Mouse (Mus musculus) heart, embryonic 16.5 days (tissue): ENCODE measurements at regions not wholly inside any gene's neighbourhood (a gene's known extent, or its start where the extent isn't known, plus 50 kb on each side); places are given as distances from the start of the nearest gene placed in this dataset.

ENCODE experiments used
- ATAC-seq: fragments of 200-750 bp; cut with Nextera tagmentation; replicated peaks from 2 replicates; pipeline ENCODE4 v1.8.0; 2017; ENCODE audit warnings: moderate number of reproducible peaks; ENCODE audit not compliant: insufficient read depth, low FRiP score; ENCODE audit errors: extremely low read depth
- H3K27ac ChIP-seq: fragments of 300-500 bp; sonication (generic); 2 replicates; pipeline ENCODE4 v1.5.1; 2014; ENCODE audit warnings: mild to moderate bottlenecking, low read length, control low read depth, moderate library complexity
- H3K27me3 ChIP-seq: fragments of 300-500 bp; sonication (generic); 2 replicates; pipeline ENCODE4 v1.6.1; 2014; ENCODE audit warnings: low read length, mixed read lengths; ENCODE audit not compliant: control insufficient read depth, insufficient read depth
- H3K36me3 ChIP-seq: fragments of 300-500 bp; sonication (generic); 2 replicates; pipeline ENCODE4 v1.6.1; 2014; ENCODE audit not compliant: control insufficient read depth, insufficient read depth
- H3K4me1 ChIP-seq: fragments of 300-500 bp; sonication (generic); 2 replicates; pipeline ENCODE4 v1.6.1; 2014; ENCODE audit warnings: low read length, mixed read lengths; ENCODE audit not compliant: control insufficient read depth, insufficient read depth
- H3K4me2 ChIP-seq: fragments of 300-500 bp; sonication (generic); 2 replicates; pipeline ENCODE4 v1.6.1; 2014; ENCODE audit warnings: low read depth, mild to moderate bottlenecking, control low read depth, low read length
- H3K4me3 ChIP-seq: fragments of 300-500 bp; sonication (generic); 2 replicates; pipeline ENCODE4 v1.5.1; 2014; ENCODE audit warnings: mild to moderate bottlenecking, control low read depth, low read length
- H3K9ac ChIP-seq: fragments of 300-500 bp; sonication (generic); 2 replicates; pipeline ENCODE4 v1.6.1; 2014; ENCODE audit warnings: low read length, control low read depth
- H3K9me3 ChIP-seq: fragments of 300-500 bp; sonication (generic); replicated peaks from 2 replicates; pipeline ENCODE4 v1.6.1; 2016; ENCODE audit warnings: low read length; ENCODE audit not compliant: control insufficient read depth
- WGBS: fragments of 180-500 bp; shearing (Covaris S2); extraction: QIAGEN DNeasy Blood & Tissue Kit; methylation state at CpG from one replicate; pipeline ENCODE4 v1.1.7; 2014; 5-methylcytosine and 5-hydroxymethylcytosine counted together

DNA sequence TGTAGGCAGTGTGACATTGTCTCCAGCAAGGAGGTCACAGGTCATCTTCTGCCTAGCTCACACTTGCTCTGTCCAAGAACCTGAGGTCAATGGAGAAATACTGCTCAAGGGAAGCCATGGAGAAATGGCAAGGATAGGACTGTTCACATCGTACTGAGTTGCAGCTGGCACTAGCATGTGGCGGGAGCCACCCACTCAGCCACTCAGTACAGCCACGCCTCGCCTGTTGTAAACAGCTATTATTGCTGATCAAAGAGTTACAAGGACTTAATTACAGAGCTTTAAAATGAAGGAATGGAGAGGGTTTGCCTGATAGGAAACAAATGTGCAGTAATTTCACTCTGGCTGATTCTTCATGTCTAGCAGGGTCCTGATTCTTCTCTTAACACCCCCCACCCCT, 64.8 kb downstream of the Dll1 start:
- H3K36me3 ChIP-seq = no peaks in the 10 kb centered on the region
- H3K4me3 ChIP-seq = no peak overlapping the region
- H3K9me3 ChIP-seq = no peaks in the 10 kb centered on the region
- 74% methylated on average over 4 of the region's 4 CpGs for WGBS
- no peak overlapping the region for H3K4me2 ChIP-seq
- no peaks in the 10 kb centered on the region for H3K27me3 ChIP-seq
- no peak overlapping the region for H3K27ac ChIP-seq
- no peaks in the 10 kb centered on the region for H3K4me1 ChIP-seq
- ATAC-seq = no peak
- H3K9ac ChIP-seq = no peak overlapping the region

DNA sequence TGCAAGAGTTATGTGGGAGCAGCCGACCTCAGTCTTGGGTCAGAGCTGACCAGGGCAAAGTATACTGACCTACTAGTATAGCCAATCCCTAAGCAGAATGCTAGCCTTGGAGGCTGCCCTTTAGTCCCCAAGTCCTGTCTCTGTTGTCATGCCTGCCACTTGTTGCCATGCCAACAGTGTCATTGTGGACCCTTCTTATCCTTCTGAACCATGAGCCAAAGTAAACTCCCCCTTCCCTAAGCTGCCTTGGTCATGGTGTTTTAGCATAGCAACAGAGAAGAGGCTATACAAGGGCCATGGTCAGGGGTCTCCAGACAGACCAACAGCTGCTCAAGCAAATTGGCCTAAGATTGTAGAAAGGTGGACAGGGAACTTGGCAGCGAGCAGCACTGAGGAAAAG, 66.2 kb downstream of the Dll1 start:
- Histone ChIP-seq H3K36me3 (no peaks in the 10 kb centered on the region), H3K9ac (no peak overlapping the region), H3K27ac (no peak overlapping the region), H3K9me3 (no peaks in the 10 kb centered on the region), H3K4me2 (no peak overlapping the region), H3K4me1 (no peaks in the 10 kb centered on the region), H3K4me3 (no peak overlapping the region), H3K27me3 (no peaks in the 10 kb centered on the region)
- ATAC-seq = no peak
- 67% methylated on average over 2 of the region's 2 CpGs for WGBS

DNA sequence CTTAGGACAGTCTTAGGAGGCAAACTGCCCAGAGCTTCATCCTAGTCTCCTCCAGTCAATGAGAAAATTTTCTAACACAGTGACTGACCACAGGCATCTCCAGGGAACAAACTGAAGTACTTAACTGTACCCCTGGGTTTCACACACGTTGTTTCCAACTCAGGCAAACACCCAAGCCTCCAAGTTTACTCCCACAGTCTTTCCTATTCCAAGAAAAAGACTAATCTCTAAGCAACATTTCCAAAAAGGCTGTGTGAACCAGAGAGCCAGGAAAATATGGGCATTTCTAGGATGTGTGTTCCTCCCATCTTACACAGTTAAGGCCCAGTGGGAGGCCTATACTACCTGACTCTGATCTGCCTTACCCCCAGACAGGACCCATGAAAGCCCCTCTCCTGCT, 74.6 kb downstream of the Dll1 start:
- H3K27ac ChIP-seq = no peak overlapping the region
- H3K36me3 ChIP-seq = no peaks in the 10 kb centered on the region
- no peaks in the 10 kb centered on the region for H3K9me3 ChIP-seq
- H3K4me2 ChIP-seq = no peak overlapping the region
- no peak overlapping the region for H3K9ac ChIP-seq
- no peaks in the 10 kb centered on the region for H3K4me1 ChIP-seq
- H3K4me3 ChIP-seq = no peak overlapping the region
- no peaks in the 10 kb centered on the region for H3K27me3 ChIP-seq
- 31% methylated on average over 1 of the region's 1 CpGs for WGBS
- no peak for ATAC-seq

DNA sequence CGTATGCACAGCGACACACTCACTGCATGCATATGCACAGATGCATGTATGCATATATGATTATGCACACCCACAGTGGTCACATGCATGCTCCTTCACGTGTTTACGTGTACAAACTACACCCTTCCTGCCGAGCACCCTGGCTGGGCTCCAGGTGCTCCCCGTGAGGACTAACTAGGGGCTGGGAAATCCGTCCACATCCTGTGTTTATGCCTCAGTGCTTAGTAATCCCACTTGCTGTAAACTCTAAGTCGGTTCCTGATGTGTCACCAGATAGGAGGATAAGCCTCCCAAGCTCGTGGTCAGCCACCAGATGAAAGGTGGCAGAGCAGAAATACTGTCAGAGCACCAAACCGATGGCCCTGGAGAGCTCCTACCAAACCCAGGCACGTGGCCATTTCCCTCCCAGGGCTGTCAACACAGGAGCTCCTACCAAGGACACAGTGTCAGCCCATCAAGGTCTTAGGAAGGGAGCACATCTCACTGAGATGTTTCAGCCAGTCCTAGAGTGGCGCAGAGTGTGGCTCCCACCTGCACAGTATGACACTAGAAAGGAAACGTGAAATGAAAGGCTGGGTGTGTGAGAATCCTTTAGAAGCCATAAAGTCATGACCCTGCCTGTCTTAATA, 76.8 kb downstream of the Dll1 start:
- H3K4me3 ChIP-seq = no peak overlapping the region
- H3K27me3 ChIP-seq = no peaks in the 10 kb centered on the region
- H3K9me3 ChIP-seq = no peaks in the 10 kb centered on the region
- no peaks in the 10 kb centered on the region for H3K36me3 ChIP-seq
- H3K27ac ChIP-seq = no peak overlapping the region
- H3K4me2 ChIP-seq = no peak overlapping the region
- 55% methylated on average over 13 of the region's 13 CpGs for WGBS
- no peaks in the 10 kb centered on the region for H3K4me1 ChIP-seq
- ATAC-seq = no peak
- no peak overlapping the region for H3K9ac ChIP-seq

DNA sequence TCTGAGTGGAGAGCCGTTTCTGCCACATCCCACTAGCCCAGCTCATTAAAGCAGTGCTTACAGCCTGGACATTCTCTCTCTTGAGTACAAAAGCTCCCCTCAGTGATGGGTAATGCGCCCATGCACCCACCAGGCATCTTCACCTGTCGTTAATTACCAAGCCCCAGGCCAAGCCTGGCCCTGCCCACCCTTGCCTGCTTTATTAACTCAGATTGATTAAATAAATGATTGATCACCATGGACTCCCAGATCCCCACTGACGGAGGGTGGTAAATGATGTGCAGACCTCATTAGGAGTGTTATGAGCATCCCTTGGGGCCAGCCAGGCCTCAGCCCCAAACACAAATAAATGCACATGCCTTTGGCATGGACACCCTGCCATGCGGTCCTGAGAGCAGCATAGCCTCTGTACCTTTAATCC, 82.5 kb downstream of the Dll1 start:
- 69% methylated on average over 5 of the region's 5 CpGs for WGBS
- H3K9me3 ChIP-seq = no peaks in the 10 kb centered on the region
- no peak overlapping the region for H3K4me2 ChIP-seq
- no peak overlapping the region for H3K27ac ChIP-seq
- H3K4me3 ChIP-seq = no peak overlapping the region
- no peak overlapping the region for H3K9ac ChIP-seq
- H3K4me1 ChIP-seq = peaks cover 13% of the 10 kb centered on the region; the same call in 1 of the 2 replicates
- H3K36me3 ChIP-seq = no peaks in the 10 kb centered on the region
- ATAC-seq = no peak
- no peaks in the 10 kb centered on the region for H3K27me3 ChIP-seq

- no peak overlapping the region for H3K4me2 ChIP-seq
- H3K4me1 ChIP-seq = peaks cover 15% of the 10 kb centered on the region; the same call in 1 of the 2 replicates
- ATAC-seq = no peak; the same call in 1 of the 2 replicates
- 61% methylated on average over 11 of the region's 11 CpGs for WGBS
- no peak overlapping the region for H3K9ac ChIP-seq
- no peaks in the 10 kb centered on the region for H3K9me3 ChIP-seq
- H3K36me3 ChIP-seq = no peaks in the 10 kb centered on the region
- H3K27ac ChIP-seq = no peak overlapping the region
- no peak overlapping the region for H3K4me3 ChIP-seq
- H3K27me3 ChIP-seq = no peaks in the 10 kb centered on the region
Observed at GRCm38 (mm10) chr17:15292490-15293070, 84.1 kb downstream of the Dll1 start.

- ATAC-seq = no peak
- H3K27ac ChIP-seq = no peak overlapping the region
- WGBS = 54% methylated on average over 4 of the region's 4 CpGs
Observed at GRCm38 (mm10) chr17:15291626-15292025, 85.0 kb downstream of the Dll1 start.

GRCm38 (mm10) chr17:15290326-15290725, 86.3 kb downstream of the Dll1 start:
- H3K9ac ChIP-seq = no peak overlapping the region
- WGBS = 83% methylated on average over 1 of the region's 1 CpGs
- H3K9me3 ChIP-seq = no peaks in the 10 kb centered on the region
- no peak overlapping the region for H3K4me2 ChIP-seq
- no peak overlapping the region for H3K4me3 ChIP-seq
- no peak for ATAC-seq
- no peaks in the 10 kb centered on the region for H3K36me3 ChIP-seq
- H3K27me3 ChIP-seq = no peaks in the 10 kb centered on the region
- no peak overlapping the region for H3K27ac ChIP-seq
- peaks cover 21% of the 10 kb centered on the region for H3K4me1 ChIP-seq

More at GRCm38 (mm10) chr17:15291626-15292025, 85.0 kb downstream of the Dll1 start:
- H3K4me2 ChIP-seq = no peak overlapping the region
- H3K36me3 ChIP-seq = no peaks in the 10 kb centered on the region
- no peaks in the 10 kb centered on the region for H3K9me3 ChIP-seq
- no peaks in the 10 kb centered on the region for H3K27me3 ChIP-seq
- H3K9ac ChIP-seq = no peak overlapping the region
- H3K4me3 ChIP-seq = no peak overlapping the region
- peaks cover 15% of the 10 kb centered on the region; the same call in 1 of the 2 replicates for H3K4me1 ChIP-seq

- H3K36me3 ChIP-seq = no peaks in the 10 kb centered on the region
- ATAC-seq = no peak
- H3K4me1 ChIP-seq = peaks cover 32% of the 10 kb centered on the region
- no peak overlapping the region for H3K4me2 ChIP-seq
- no peaks in the 10 kb centered on the region for H3K27me3 ChIP-seq
- H3K27ac ChIP-seq = no peak overlapping the region
- WGBS = 77% methylated on average over 5 of the region's 5 CpGs
- no peak overlapping the region for H3K9ac ChIP-seq
- H3K4me3 ChIP-seq = no peak overlapping the region
- no peaks in the 10 kb centered on the region for H3K9me3 ChIP-seq
Observed at GRCm38 (mm10) chr17:15289062-15289461, 87.6 kb downstream of the Dll1 start.
